Mouse (Mus musculus) ES-Bruce4 (cell line): ENCODE measurements around the gene Hist1h1d.
"Not testable (repeated sequence)": the region's sequence is repeated elsewhere in the genome, so short reads cannot be mapped to it uniquely, and the experiment has no call there.

Experiments used
- CTCF ChIP-seq: IDR thresholded peaks from one replicate; pipeline ENCODE4 v1.8.1; 2011; ENCODE audit warnings: low read depth, low read length
- EP300 ChIP-seq: IDR thresholded peaks from 2 replicates; pipeline ENCODE4 v1.6.1; 2011; ENCODE audit warnings: low read depth, low read length; ENCODE audit not compliant: insufficient read depth
- POLR2A ChIP-seq: IDR thresholded peaks from one replicate; pipeline ENCODE4 v1.8.1; 2011; ENCODE audit warnings: low read length; ENCODE audit not compliant: insufficient read depth

GRCm38 (mm10) chr13:23571504-23572217, 18.6 kb downstream of the Hist1h1d start:
- not testable (repeated sequence) for TF ChIP-seq CTCF, EP300
- TF ChIP-seq POLR2A = peak; percentile 95
